Mouse (Mus musculus): ENCODE results near the gene Mettl22. TPM values are rescaled to one million over a fixed set of nuclear protein-coding genes. Genes with fewer than 3 reads are reported as not detected.

The Mettl22 gene
- 10 to 100 TPM; 26.1 to 30.1 (median 26.4) TPM for total RNA-seq (2022)

DNA sequence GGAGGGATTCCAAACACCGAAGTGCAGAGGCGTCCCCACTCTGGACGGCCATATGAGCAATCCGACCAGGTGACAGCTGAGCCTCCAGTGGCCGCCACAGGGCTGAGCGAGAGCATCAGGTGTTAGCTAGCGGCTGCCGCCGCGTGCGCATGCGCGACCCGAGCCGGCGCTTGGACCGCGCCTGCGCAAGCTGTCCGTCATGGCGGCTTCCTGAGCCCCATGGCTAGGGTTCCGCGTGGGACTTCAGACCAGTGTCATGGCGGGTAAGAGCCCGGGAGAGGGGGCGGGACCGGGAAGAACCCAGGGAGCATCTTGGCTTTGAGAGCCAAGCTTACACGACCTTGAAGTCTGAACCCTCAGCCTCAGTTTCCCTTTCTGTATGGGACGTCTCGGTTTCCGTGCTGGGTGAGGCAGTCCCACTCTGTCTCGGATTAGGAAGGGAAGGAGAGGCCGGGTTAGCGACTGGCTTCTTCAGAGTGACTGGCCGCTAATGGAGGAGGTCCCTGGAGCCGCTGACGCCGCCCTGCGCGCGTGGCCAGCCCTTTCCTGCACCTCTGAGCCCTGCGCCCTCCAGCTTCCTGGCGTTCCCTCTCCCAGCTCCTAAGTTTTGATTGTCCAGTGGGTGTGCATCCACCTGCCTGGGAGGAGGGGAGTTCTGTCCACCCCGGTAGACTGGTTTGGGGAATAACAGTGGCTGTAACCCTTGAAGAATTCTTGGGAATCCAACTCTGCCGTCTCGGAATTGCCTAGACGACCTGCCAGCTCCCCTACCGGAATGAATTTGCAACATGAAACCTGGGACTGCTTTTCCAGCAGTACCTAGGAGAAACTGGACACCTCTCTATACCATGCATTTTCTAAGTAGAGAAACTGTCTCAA, at the start of gene Mettl22:
Mettl22 (plus strand) TSS at position 186 of the 879 bp plus-strand sequence.
- DNase-seq (ENCODE audit: low spot score in 2 of 2) = peak; percentile 87 to 90

GRCm38 (mm10) chr16:8420842-8421241, 49.7 kb upstream of the Mettl22 start:
- DNase-seq (ENCODE audit: low spot score in 2 of 2) = no peak

DNA sequence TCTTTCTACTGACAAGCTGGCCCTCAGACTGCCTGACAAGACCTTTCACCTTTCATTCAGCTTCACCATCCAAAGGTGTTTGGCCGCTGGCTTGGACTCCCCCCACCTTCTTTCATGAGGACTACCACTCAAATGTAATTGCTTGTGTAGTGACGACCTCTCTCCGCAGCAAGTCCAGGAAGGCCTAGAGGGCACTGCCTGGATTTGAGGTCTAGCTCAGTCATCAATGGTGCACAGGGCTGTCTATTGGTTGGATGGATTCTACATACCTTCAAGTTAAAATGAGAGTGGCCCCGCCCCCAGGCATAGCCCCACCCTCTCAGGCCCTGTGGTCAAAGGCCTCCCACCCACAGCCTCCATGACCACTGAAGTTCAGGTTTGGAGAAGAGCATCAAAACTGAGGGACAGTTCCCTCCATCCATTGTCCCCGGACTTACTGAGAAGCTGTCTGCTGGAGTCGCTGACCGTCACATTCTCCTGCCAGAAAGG, 46.9 kb upstream of the Mettl22 start:
- no peak for DNase-seq (ENCODE audit: low spot score in 2 of 2)

DNA sequence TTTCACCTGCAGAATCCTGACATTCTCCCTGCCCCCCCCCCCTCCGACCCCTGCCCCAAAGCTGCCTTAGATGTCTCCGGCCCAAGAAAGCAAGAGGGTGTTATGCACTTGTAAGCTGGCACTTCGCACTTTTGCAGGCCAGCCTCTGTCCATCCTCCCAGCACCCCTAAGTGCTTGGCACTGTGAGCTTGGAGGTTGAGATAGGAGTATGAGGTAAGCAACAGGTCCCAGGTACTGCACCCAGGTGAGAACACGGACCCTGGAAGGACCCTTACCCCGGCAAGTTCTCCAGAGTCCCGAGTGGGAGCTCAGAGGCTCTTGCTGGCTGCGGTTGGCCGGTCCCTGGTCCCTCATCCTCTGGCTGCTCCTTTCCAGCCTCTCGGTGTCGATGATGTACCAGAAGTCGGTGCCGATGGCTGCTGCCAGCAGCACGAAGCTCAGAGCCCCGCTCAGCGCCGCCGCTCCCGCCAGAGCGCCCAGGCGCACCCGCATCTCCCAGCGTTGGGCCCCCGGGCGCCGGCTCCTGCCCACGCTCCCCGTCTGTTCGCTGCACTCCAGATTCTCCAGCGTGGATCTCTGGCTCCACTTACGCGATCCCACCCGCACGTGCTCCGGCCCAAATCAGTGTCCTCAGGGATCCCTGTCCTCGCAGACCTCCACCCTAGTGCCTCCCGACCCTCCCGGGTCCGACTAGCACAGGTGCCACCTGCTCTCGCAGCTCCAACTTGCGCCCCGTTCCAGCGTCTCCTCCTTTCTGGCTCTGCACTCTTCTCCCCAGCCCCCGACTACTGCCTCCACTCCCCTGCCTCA, 46.2 kb upstream of the Mettl22 start:
- DNase-seq (ENCODE audit: low spot score in 2 of 2) = peak; percentile 44 to 67

GRCm38 (mm10) chr16:8424971-8425330, 45.6 kb upstream of the Mettl22 start, which contains the start of gene Tmem114:
Tmem114 (minus strand) TSS chr16:8425136.
- no peak for DNase-seq (ENCODE audit: low spot score in 2 of 2)

- DNase-seq (ENCODE audit: low spot score in 2 of 2) = no peak
These were observed 44.9 kb upstream of the Mettl22 start for GRCm38 (mm10) chr16:8425736-8426135.

- no peak for DNase-seq (ENCODE audit: low spot score in 2 of 2)
These were observed 41.1 kb upstream of the Mettl22 start for GRCm38 (mm10) chr16:8429531-8429930.

- DNase-seq (ENCODE audit: low spot score in 2 of 2) = no peak
These were observed 38.0 kb upstream of the Mettl22 start for GRCm38 (mm10) chr16:8432616-8433015.

- no peak for DNase-seq (ENCODE audit: low spot score in 2 of 2)
These were observed 25.7 kb upstream of the Mettl22 start for GRCm38 (mm10) chr16:8444911-8445310.

DNA sequence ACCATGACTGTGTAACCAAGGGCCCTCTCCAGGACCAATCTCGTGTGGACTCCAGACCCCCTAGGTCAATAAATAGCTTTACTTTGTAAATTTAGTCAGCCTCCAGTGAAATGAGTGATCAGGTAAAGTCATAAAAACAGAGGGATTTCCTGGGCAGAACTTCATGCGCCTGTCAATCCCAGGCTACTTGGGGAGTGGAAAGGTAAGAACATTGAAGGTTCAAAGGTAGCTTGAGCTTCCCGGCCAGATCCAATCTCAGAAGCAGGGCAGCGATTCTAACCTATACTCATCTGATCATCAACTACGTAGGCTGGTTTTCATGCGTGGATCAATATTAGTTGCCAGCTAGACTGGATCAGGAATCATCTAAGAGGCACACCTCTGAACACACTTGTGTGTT, 24.3 kb upstream of the Mettl22 start:
- DNase-seq (ENCODE audit: low spot score in 2 of 2) = no peak

- DNase-seq (ENCODE audit: low spot score in 2 of 2) = no peak
These were observed 17.3 kb upstream of the Mettl22 start for GRCm38 (mm10) chr16:8453301-8453700.

GRCm38 (mm10) chr16:8455221-8455620, 15.4 kb upstream of the Mettl22 start:
- no peak for DNase-seq (ENCODE audit: low spot score in 2 of 2)

DNA sequence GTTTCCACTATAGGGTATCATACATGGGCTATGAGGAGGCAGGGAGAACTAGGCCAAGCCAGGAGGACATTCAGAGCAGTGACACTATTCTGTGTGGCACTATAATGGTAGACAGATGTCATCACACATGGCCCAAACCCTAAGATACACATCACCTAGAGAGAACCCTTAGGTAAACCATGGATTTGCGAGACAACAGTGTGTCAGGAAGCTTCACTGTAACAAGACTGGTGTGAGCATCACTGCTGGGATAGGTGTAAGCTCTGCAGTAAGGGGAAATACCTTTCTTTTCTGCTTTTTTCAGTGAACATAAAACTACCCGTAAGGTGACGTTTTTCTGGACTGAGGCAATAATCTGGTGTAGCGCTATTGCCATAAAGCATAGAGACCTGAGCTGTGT, 12.2 kb upstream of the Mettl22 start:
- DNase-seq (ENCODE audit: low spot score in 2 of 2) = no peak

DNA sequence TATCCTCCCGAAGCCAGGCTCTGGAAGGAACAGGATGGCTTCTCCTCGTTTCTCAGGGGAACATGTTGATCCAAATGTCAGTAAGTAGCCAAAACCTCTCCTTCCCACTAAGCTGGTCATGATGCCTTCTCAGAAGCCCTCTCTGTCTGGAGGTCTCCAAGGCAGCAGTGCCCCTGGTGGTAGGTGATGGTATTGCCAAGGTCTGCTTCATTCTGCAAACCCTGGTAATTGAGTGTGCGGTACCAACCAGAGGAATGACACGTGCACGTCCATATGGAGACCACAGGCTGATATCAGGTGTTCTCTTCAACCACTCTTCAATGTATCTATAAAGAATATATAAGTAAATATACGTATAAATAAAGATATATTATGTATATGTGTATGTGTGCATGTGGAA, 11.5 kb upstream of the Mettl22 start:
- DNase-seq (ENCODE audit: low spot score in 2 of 2) = peak in 1 of 2 experiments; percentile 42

DNA sequence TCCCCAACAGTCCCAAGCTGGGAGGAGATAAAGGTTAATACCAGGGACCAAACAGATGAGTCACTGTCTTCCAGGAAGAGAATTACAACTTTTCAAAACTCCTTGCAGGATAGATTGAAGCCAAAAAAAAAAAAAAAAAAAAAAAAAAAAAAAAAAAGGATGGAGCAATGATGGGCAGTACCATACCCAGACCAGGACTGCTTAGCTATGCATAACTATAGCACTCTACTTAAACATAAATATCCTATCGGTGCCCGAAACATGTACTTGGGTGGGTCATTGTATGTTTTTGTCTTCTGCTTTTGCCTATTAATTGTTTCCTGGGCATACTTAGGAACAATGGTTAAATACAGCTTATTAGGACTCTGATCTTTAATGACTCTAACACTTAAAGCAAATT, 456 bp upstream of the Mettl22 start:
- DNase-seq (ENCODE audit: low spot score in 2 of 2) = no peak

GRCm38 (mm10) chr16:8487396-8488005, 16.9 kb downstream of the Mettl22 start:
- no peak for DNase-seq (ENCODE audit: low spot score in 2 of 2)

DNA sequence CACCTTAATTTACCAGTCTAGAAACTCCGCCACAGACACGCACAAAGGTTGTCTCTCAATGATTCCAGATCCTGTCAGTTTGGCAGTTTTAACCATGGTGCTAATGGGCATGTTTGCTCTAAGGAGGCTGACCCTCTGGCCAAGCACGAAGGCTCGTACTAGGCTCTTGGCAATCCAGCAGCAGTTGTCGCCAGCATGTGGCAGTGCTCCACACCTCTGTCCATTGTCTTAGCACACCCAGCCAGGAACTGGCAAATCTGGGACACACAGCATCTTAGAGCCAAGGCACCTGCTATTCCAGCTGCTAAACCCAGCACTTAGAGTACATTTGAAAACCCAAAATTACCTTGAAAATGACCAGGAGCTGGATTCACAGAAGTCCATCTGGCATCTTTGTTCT, 18.8 kb downstream of the Mettl22 start:
- peak in 1 of 2 experiments; percentile 18 for DNase-seq (ENCODE audit: low spot score in 2 of 2)

DNA sequence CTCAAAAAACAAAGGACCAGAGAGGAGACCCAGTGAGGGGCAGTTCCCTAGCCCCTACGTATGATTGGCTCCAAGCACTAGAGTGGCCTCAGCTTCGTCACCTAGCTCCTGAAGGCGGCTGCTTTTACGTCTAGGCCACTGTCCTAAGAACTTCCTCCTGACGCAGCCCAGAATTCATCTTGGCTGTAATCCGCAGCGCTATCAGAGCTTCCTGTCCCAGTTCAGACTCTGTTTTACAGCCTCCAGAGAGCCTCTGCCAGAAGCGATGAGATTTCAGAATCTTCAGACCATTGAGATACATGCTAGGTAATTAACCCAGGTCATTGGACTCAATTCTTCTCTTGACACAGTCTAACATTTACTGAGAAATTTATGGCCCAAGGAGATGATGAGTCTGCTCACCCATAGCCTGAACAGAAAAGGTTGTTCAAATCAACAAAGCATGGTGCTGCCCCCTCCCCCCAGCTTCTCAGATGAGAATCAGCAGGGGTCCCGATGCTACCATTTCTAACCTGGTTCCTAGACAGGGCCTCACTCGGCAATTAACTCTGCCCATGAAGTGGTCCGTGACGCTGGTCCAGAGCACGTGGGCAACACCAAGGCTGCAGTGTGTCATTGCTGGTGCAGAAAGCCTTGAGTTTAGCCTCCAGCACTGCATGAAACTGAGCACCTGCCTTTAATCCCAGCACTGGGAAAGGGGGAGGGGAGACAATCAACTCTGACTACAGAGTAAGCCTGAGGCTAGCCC, 21.3 kb downstream of the Mettl22 start:
- DNase-seq (ENCODE audit: low spot score in 2 of 2) = no peak

DNA sequence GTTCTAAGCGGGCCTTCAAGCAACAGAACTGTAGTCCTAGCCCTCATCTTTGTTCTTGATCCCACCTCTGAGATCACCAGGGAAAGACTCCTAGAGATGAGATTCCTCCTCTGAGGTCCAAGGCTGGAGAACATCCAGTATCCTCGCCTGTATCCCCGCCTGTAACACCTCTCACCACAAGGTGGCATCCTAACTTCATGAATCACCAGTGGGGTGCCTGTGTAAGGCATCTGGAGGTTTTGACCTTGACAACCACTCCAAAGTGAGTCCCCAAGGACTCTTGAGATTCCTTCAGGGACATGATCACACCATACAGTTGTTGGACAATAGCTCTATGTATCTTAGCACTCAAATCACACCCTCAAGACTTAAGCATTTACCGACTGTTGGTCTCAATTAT, 23.7 kb downstream of the Mettl22 start:
- peak in 1 of 2 experiments; percentile 65 for DNase-seq (ENCODE audit: low spot score in 2 of 2)

GRCm38 (mm10) chr16:8496967-8497366, 26.4 kb downstream of the Mettl22 start:
- DNase-seq (ENCODE audit: low spot score in 2 of 2) = no peak

- DNase-seq (ENCODE audit: low spot score in 2 of 2) = no peak
These were observed 33.7 kb downstream of the Mettl22 start for GRCm38 (mm10) chr16:8504271-8504670.
